In genomic region chrX:48342731-48343130, GRCm38 (mm10) we compare ENCODE assay signal across 8 mouse cellular contexts. TPM values are rescaled to one million over a fixed set of nuclear protein-coding genes. Genes with fewer than 3 reads are reported as not detected.
DNase-seq lines count a peak whose midpoint lies in the region; ATAC-seq lines count a peak whose summit lies in the region.

No protein-coding gene starts in this region.

- H3K4me1 ChIP-seq in embryonic facial prominence, embryonic 15.5 days: 0 out of 2 replicates have a peak, but pooled peaks cover 5% of the 10 kb centered on the region
- peaks cover 10% of the 10 kb centered on the region; the same call in 1 of the 2 replicates for H3K4me1 ChIP-seq in hindbrain, embryonic 12.5 days
- peaks cover 49% of the 10 kb centered on the region for H3K4me1 ChIP-seq in liver, embryonic 15.5 days (replicated peaks)
- H3K4me1 ChIP-seq in stomach, embryonic 15.5 days: 0 out of 2 replicates have a peak, but pooled peaks cover 4% of the 10 kb centered on the region

- H3K9me3 ChIP-seq in embryonic facial prominence, embryonic 15.5 days (replicated peaks): no peaks in the 10 kb centered on the region
- no peaks in the 10 kb centered on the region for H3K9me3 ChIP-seq in hindbrain, embryonic 12.5 days (replicated peaks)
- H3K9me3 ChIP-seq in liver, embryonic 15.5 days (replicated peaks): no peaks in the 10 kb centered on the region
- H3K9me3 ChIP-seq in stomach, embryonic 15.5 days: no peaks in the 10 kb centered on the region

- no peak overlapping the region for H3K27ac ChIP-seq in embryonic facial prominence, embryonic 15.5 days (replicated peaks)
- no peak overlapping the region for H3K27ac ChIP-seq in hindbrain, embryonic 12.5 days
- peak overlapping the region; percentile 51; the same call in 1 of the 2 replicates for H3K27ac ChIP-seq in liver, embryonic 15.5 days (replicated peaks)
- peak overlapping the region; percentile 59; the same call in 1 of the 2 replicates for H3K27ac ChIP-seq in stomach, embryonic 15.5 days

- DNase-seq in ovary, postnatal 36 days (ENCODE audit: low spot score): peak; percentile 5
- DNase-seq in ovary, postnatal 10 days (ENCODE audit: low spot score): no peak
- DNase-seq in Muller cell, postnatal 12 days (ENCODE audit: inconsistent ontology term): no peak
- DNase-seq in layer of hippocampus, postnatal 14 days (ENCODE audit: low spot score in 2 of 2): no peak

- peak overlapping the region; percentile 56 for H3K4me3 ChIP-seq in embryonic facial prominence, embryonic 15.5 days (replicated peaks)
- H3K4me3 ChIP-seq in hindbrain, embryonic 12.5 days: peak overlapping the region; percentile 54
- H3K4me3 ChIP-seq in liver, embryonic 15.5 days (replicated peaks): peak overlapping the region; percentile 73
- peak overlapping the region; percentile 56 for H3K4me3 ChIP-seq in stomach, embryonic 15.5 days (replicated peaks)

- 15% methylated on average over 16 of the region's 16 CpGs for WGBS in embryonic facial prominence, embryonic 15.5 days
- WGBS in hindbrain, embryonic 12.5 days: 7% methylated on average over 14 of the region's 16 CpGs
- 16% methylated on average over 16 of the region's 16 CpGs for WGBS in liver, embryonic 15.5 days (ENCODE audit: insufficient replicate concordance)
- 21% methylated on average over 16 of the region's 16 CpGs for WGBS in stomach, embryonic 15.5 days

- H3K36me3 ChIP-seq in embryonic facial prominence, embryonic 15.5 days: no peaks in the 10 kb centered on the region
- H3K36me3 ChIP-seq in hindbrain, embryonic 12.5 days: no peaks in the 10 kb centered on the region
- no peaks in the 10 kb centered on the region for H3K36me3 ChIP-seq in liver, embryonic 15.5 days (replicated peaks)
- no peaks in the 10 kb centered on the region for H3K36me3 ChIP-seq in stomach, embryonic 15.5 days

- ATAC-seq in embryonic facial prominence, embryonic 15.5 days (ENCODE audit: insufficient number of reproducible peaks, low FRiP score, low TSS enrichment, low read depth): no peak
- ATAC-seq in hindbrain, embryonic 12.5 days (ENCODE audit: low FRiP score): peak; percentile 1; the same call in 1 of the 2 replicates
- 0 out of 2 replicates have a peak, but pooled peaks have one; percentile 8 for ATAC-seq in liver, embryonic 15.5 days (ENCODE audit: insufficient read depth)
- ATAC-seq in stomach, embryonic 15.5 days (ENCODE audit: insufficient read depth, low FRiP score, low read depth): no peak

- peak overlapping the region; percentile 62 for H3K4me2 ChIP-seq in embryonic facial prominence, embryonic 15.5 days (replicated peaks)
- H3K4me2 ChIP-seq in hindbrain, embryonic 12.5 days (replicated peaks): peak overlapping the region; percentile 74
- peak overlapping the region; percentile 89 for H3K4me2 ChIP-seq in liver, embryonic 15.5 days
- H3K4me2 ChIP-seq in stomach, embryonic 15.5 days: peak overlapping the region; percentile 71

- H3K27me3 ChIP-seq in embryonic facial prominence, embryonic 15.5 days: no peaks in the 10 kb centered on the region
- peaks cover 3% of the 10 kb centered on the region; the same call in 1 of the 2 replicates for H3K27me3 ChIP-seq in hindbrain, embryonic 12.5 days
- H3K27me3 ChIP-seq in liver, embryonic 15.5 days: peaks cover 39% of the 10 kb centered on the region
- no peaks in the 10 kb centered on the region for H3K27me3 ChIP-seq in stomach, embryonic 15.5 days (replicated peaks)

- H3K9ac ChIP-seq in embryonic facial prominence, embryonic 15.5 days: no peak overlapping the region
- no peak overlapping the region for H3K9ac ChIP-seq in hindbrain, embryonic 12.5 days
- peak overlapping the region; percentile 62 for H3K9ac ChIP-seq in liver, embryonic 15.5 days
- no peak overlapping the region; the same call in 1 of the 2 replicates for H3K9ac ChIP-seq in stomach, embryonic 15.5 days

RNA-seq across cellular contexts. Expression of gene Bcorl1, which starts 1.6 kb away (rescaled TPM):
- polyA plus RNA-seq in embryonic facial prominence, embryonic 15.5 days (2015; fragmentation: Nextera tagmentation; extraction: Ambion mirVana): 5.3 and 5.5 TPM in 2 replicates
- 8.0 and 9.5 TPM in 2 replicates for polyA plus RNA-seq in hindbrain, embryonic 12.5 days (2016; fragmentation: Nextera tagmentation; extraction: Ambion mirVana)
- 3.6 and 3.7 TPM in 2 replicates for polyA plus RNA-seq in liver, embryonic 15.5 days (2015; fragmentation: Nextera tagmentation; extraction: Ambion mirVana)
- polyA plus RNA-seq in stomach, embryonic 15.5 days (2015; fragmentation: Nextera tagmentation; extraction: Ambion mirVana): 5.4 and 6.0 TPM in 2 replicates
- total RNA-seq in layer of hippocampus, postnatal 14 days (2021): 10 to 100 TPM; 16.4 to 17.7 TPM

Comparison
In these comparisons a context has a peak if more than half of its experiments do, and no peak if none do; other contexts are left out.
1. ATAC-seq: peak in hindbrain, embryonic 12.5 days (single experiment) and liver, embryonic 15.5 days (single experiment); none in embryonic facial prominence, embryonic 15.5 days (single experiment) and stomach, embryonic 15.5 days (single experiment).
2. H3K27ac ChIP-seq: peak in liver, embryonic 15.5 days (single experiment) and stomach, embryonic 15.5 days (single experiment); none in embryonic facial prominence, embryonic 15.5 days (single experiment) and hindbrain, embryonic 12.5 days (single experiment).
3. Peak in every context shown above with its lines, with median percentiles within 50 percentile points of each other: H3K4me2 ChIP-seq and H3K4me3 ChIP-seq.